Mouse (Mus musculus) C3H10T1/2 (cell line): ENCODE data around the gene Clcf1. TPM values are rescaled to one million over a fixed set of nuclear protein-coding genes. Genes with fewer than 3 reads are reported as not detected.

Source experiments
- polyA plus RNA-seq, 2 experiments: library from polyadenylated mRNA; unstranded; fragments of >200 nt; fragmentation: generic; extraction: Trizol; gene quantifications; one replicate each; pipeline ENCODE4 v1.2.1; 2012; ENCODE audit warnings: missing spikeins in 2 of 2

The Clcf1 gene
- 10 to 100 TPM in 1 of 2 experiments, 1 to 10 TPM in 1; 7.5 to 24.4 TPM for polyA plus RNA-seq

GRCm38 (mm10) chr19:4214071-4214770, at the start of gene Clcf1, which contains the start of gene AC109138.7:
Gene Clcf1 (plus strand): TSS chr19:4214238.
Gene AC109138.7 (plus strand): TSS chr19:4214357.

DNA sequence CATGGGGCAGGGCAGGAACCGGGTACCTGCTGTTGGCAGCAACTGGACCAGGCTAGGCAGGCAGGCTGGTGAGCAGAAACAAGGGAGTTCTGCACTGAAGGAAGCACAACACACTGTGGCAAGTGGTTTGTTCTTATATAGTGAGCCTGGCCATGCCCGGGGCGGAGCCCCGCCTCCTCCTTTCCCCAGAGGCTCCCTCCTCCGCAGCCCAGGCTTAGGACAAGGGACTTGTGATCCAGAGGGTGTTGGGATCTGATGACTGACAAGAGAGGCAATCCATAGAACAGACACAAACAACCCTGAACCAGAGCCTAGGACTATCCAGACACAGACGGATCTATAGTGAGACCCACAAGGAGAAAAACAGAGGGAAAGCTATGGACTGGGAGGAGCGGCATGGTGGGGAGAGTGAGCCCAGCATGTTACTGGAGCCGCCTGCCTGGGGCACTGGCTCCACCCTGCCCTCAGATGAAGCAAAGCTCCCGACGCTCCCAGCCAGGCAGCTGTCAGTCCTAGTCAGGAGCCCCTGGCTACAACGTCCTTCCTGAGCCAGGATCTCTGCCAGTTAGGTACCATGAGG, 38.6 kb upstream of the Clcf1 start, which contains the start of gene Carns1:
Carns1 (minus strand) TSS at position 112 of the 580 bp plus-strand sequence.

DNA sequence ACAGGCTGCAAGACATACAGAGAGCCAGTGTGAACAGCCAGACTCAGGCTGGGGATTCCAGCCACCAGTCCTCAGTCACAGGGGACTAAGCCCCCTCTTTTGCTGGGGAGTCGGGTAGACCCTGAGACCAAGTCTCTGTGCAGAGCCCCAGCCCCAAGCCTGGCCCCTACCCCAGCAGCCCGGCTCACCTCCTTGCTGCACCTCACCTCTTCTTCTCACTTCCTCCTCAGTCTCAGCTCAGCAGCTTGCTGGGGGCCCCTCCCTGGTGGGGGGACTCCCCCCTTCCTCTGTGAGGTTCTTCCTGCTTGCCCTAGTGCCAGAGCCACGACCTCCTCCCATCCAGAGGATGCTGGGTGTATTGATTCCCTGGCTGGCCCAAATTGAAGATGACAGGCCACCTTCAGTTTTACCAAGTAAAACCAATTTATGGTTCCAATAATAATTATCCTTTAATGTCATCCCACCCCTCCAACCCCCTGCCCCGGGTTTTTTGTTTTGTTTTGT, 23.2 kb upstream of the Clcf1 start, which contains the start of gene Tbc1d10c:
Tbc1d10c (minus strand) TSS at position 454 of the 504 bp plus-strand sequence.

GRCm38 (mm10) chr19:4191528-4192250, 22.3 kb upstream of the Clcf1 start, which contains the start of gene Ppp1ca:
Gene Ppp1ca (plus strand): TSS chr19:4192065.

GRCm38 (mm10) chr19:4201291-4201909, 12.6 kb upstream of the Clcf1 start, which contains the start of gene Rad9a:
Gene Rad9a (minus strand): TSS chr19:4201662.

DNA sequence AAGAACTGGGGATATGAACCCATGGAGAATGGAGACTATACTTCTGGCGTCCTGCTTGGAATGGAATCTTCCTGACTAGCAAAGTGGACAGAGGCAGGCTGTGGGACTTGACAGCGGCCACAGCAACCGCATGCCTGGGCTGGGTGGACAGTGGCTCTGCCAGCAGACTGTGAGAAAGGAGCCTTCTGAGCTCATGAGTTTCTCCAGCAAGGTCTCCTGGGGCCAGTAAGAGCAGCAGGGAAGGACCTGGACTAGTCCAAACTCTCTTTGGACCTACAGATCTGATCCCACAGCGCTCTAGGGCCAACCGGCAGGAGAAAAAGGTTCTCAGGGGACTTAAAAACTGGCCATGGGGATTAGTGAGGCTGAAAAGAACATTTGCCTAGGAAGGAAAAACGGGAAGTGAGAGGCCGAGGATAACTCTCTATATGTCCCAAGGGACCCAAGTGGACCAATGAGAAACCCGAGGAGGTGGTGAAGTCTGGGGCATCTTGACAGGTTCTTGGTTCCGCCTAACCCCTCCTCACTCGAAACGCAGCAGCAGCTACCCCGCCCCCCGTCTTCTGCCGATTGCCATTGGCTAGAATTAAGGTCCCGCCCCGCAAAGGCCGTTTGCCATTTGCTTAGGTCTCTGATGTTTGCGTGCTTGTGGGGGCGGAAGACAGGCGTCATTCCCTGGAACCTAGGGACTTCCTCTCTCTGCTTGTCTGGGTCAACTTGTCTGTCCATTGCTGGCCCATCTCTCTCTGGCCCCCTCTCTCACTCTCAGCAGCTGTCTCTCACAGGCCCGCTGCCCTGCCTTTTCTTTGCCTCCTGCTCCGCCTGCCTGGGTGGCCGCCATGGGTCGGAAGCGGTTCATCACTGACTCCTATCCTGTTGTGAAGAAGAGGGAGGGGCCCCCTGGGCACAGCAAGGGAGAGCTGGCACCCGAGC, 17.5 kb downstream of the Clcf1 start, which contains the start of gene Pold4:
Pold4 (plus strand) TSS at position 647 of the 933 bp plus-strand sequence.

DNA sequence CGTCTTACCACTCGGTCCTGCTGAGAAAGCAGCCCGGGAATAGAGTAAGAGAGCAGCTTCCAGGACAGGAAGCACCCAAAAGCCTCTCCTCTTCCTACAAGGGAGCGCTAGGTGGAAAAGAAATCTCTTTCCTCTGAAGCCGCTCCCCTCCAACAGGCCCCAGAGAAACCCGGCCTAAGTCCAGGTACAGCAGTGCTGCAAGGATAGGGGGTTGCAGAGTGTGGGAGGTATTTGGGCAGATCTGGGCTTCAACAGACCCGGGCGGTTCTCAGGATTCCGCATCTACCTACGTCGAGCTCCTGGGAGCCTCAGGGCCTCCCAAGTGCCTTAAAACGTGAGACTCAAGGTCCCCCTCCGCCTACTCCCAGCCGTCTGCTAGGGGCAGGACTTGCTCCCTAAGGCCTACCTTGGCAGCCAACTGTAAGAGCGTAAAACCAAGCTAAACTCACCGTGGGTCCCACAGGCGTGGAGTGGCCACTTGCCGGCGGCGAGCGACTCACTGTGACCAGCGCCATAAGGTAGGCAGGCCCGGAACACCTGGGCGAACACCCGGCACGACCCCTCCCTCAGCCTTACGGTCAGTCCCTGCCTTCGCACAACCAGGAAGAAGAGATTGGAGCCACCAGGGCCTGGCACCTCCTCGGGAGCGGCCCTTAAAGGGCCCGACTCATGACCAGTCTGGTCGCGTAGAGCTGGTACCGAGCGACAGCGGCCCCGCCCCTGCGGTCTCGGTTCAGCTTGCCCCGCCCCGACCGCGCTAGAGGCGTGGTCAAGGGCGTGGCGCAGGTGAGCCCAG, 54.7 kb downstream of the Clcf1 start, which contains the start of gene Ssh3:
Ssh3 (minus strand) TSS at position 615 of the 796 bp plus-strand sequence.

Other genes starting within 250 kb of the Clcf1 start
- gene Aldh3b2, start 241.9 kb upstream of the Clcf1 start, polyA plus RNA-seq = not detected
- gene Acy3, start 227.7 kb upstream of the Clcf1 start, polyA plus RNA-seq = 10 to 100 TPM in 1 of 2 experiments, 1 to 10 TPM in 1; 7.4 to 28.3 TPM
- gene Tbx10, start 221.5 kb upstream of the Clcf1 start, polyA plus RNA-seq = under 1 TPM in 1 of 2 experiments, not detected in 1; 0.05 TPM
- 10 to 100 TPM; 41.3 to 59.9 TPM for gene Nudt8, start 213.7 kb upstream of the Clcf1 start, polyA plus RNA-seq
- 1 to 10 TPM in 1 of 2 experiments, under 1 TPM in 1; 0.19 to 1.4 TPM for gene Gm49405, start 213.6 kb upstream of the Clcf1 start, polyA plus RNA-seq
- gene Doc2g, start 210.9 kb upstream of the Clcf1 start, polyA plus RNA-seq = 1 to 10 TPM in 1 of 2 experiments, under 1 TPM in 1; 0.41 to 4.0 TPM
- 100 to 1,000 TPM; 253 to 401 TPM for gene Ndufv1, start 201.4 kb upstream of the Clcf1 start, polyA plus RNA-seq
- 1,000 to 10,000 TPM in 1 of 2 experiments, 100 to 1,000 TPM in 1; 849 to 1,247 TPM for gene Gstp1, start 176.3 kb upstream of the Clcf1 start, polyA plus RNA-seq
- 10 to 100 TPM in 1 of 2 experiments, 1 to 10 TPM in 1; 1.8 to 13.9 TPM for gene Gstp2, start 168.2 kb upstream of the Clcf1 start, polyA plus RNA-seq
- under 1 TPM; 0.15 to 0.18 TPM for gene Gstp3, start 154.7 kb upstream of the Clcf1 start, polyA plus RNA-seq
- not detected for gene Cabp2, start 132.7 kb upstream of the Clcf1 start, polyA plus RNA-seq
- gene Cdk2ap2, start 117.1 kb upstream of the Clcf1 start, polyA plus RNA-seq = 100 to 1,000 TPM in 1 of 2 experiments, 10 to 100 TPM in 1; 86.0 to 148 TPM
- 10 to 100 TPM; 48.2 to 61.6 TPM for gene Pitpnm1, start 114.2 kb upstream of the Clcf1 start, polyA plus RNA-seq
- gene Aip, start 88.4 kb upstream of the Clcf1 start, polyA plus RNA-seq = 100 to 1,000 TPM; 201 to 241 TPM
- under 1 TPM in 1 of 2 experiments, not detected in 1; 0.09 TPM for gene Gpr152, start 74.5 kb upstream of the Clcf1 start, polyA plus RNA-seq
- gene Cabp4, start 70.2 kb upstream of the Clcf1 start, polyA plus RNA-seq = under 1 TPM; 0.14 to 0.38 TPM
- 100 to 1,000 TPM; 256 to 440 TPM for gene Coro1b, start 65.6 kb upstream of the Clcf1 start, polyA plus RNA-seq
- gene Ptprcap, start 60.6 kb upstream of the Clcf1 start, polyA plus RNA-seq = 1 to 10 TPM; 6.5 to 9.5 TPM
- gene Rps6kb2, start 50.9 kb upstream of the Clcf1 start, polyA plus RNA-seq = 10 to 100 TPM; 28.6 to 29.9 TPM
- gene Carns1, start 38.8 kb upstream of the Clcf1 start, polyA plus RNA-seq = 10 to 100 TPM in 1 of 2 experiments, 1 to 10 TPM in 1; 1.8 to 16.2 TPM
- 1 to 10 TPM in 1 of 2 experiments, under 1 TPM in 1; 0.63 to 1.7 TPM for gene Tbc1d10c, start 23.0 kb upstream of the Clcf1 start, polyA plus RNA-seq
- gene Ppp1ca, start 22.2 kb upstream of the Clcf1 start, polyA plus RNA-seq = 1,000 to 10,000 TPM in 1 of 2 experiments, 100 to 1,000 TPM in 1; 727 to 1,261 TPM
- gene Rad9a, start 12.6 kb upstream of the Clcf1 start, polyA plus RNA-seq = 10 to 100 TPM; 25.1 to 36.1 TPM
- gene AC109138.7, start 119 bp downstream of the Clcf1 start, polyA plus RNA-seq = 1 to 10 TPM in 1 of 2 experiments, not detected in 1; 3.9 TPM
- 100 to 1,000 TPM; 131 to 165 TPM for gene Pold4, start 17.7 kb downstream of the Clcf1 start, polyA plus RNA-seq
- 10 to 100 TPM in 1 of 2 experiments, 1 to 10 TPM in 1; 7.4 to 30.3 TPM for gene Ssh3, start 54.9 kb downstream of the Clcf1 start, polyA plus RNA-seq
- gene Ankrd13d, start 68.9 kb downstream of the Clcf1 start, polyA plus RNA-seq = 1 to 10 TPM in 1 of 2 experiments, under 1 TPM in 1; 0.77 to 4.5 TPM
- 10 to 100 TPM; 37.7 to 44.4 TPM for gene Grk2, start 92.0 kb downstream of the Clcf1 start, polyA plus RNA-seq
- gene Kdm2a, start 184.0 kb downstream of the Clcf1 start, polyA plus RNA-seq = 10 to 100 TPM in 1 of 2 experiments, 1 to 10 TPM in 1; 3.2 to 33.4 TPM
- 10 to 100 TPM; 48.3 to 66.3 TPM for gene Rhod, start 225.2 kb downstream of the Clcf1 start, polyA plus RNA-seq